Mouse (Mus musculus): ENCODE data around the gene Gspt1. TPM values are rescaled to one million over a fixed set of nuclear protein-coding genes. Genes with fewer than 3 reads are reported as not detected.
A peak's percentile ranks its signal among the peaks of the same experiment; 100 is the strongest.

Gene Gspt1
- polyA plus RNA-seq, 1 experiment from 2014 or later = 93.6 TPM

- WGBS = 54% methylated on average over 3 of the region's 3 CpGs
- H3K4me2 ChIP-seq (ENCODE audit: low read depth, low read length) = no peak overlapping the region
Observed at GRCm38 (mm10) chr16:11276888-11277287, 22.8 kb upstream of the Gspt1 start.

GRCm38 (mm10) chr16:11271073-11271472, 16.9 kb upstream of the Gspt1 start:
- no peak for ATAC-seq (ENCODE audit: low read depth)
- no peaks in the 10 kb centered on the region for H3K27me3 ChIP-seq (replicated peaks; ENCODE audit: control insufficient read depth, insufficient read depth, low read length)
- H3K36me3 ChIP-seq (ENCODE audit: control insufficient read depth, insufficient read depth, low read length) = no peaks in the 10 kb centered on the region
- H3K9ac ChIP-seq (ENCODE audit: low read depth, low read length) = no peak overlapping the region
- H3K4me1 ChIP-seq (ENCODE audit: control insufficient read depth, insufficient read depth, low read length) = 0 out of 2 replicates have a peak, but pooled peaks cover 3% of the 10 kb centered on the region
- no peak for DNase-seq (ENCODE audit: low spot score)
- H3K9me3 ChIP-seq (ENCODE audit: control insufficient read depth, low read length) = no peaks in the 10 kb centered on the region
- H3K27ac ChIP-seq (replicated peaks; ENCODE audit: low read depth, low read length) = no peak overlapping the region
- no peak overlapping the region for H3K4me2 ChIP-seq (ENCODE audit: low read depth, low read length)
- no peak overlapping the region for H3K4me3 ChIP-seq (ENCODE audit: low read depth, low read length)

More at GRCm38 (mm10) chr16:11276888-11277287, 22.8 kb upstream of the Gspt1 start:
- H3K4me1 ChIP-seq (ENCODE audit: control insufficient read depth, insufficient read depth, low read length) = 0 out of 2 replicates have a peak, but pooled peaks cover 3% of the 10 kb centered on the region
- no peaks in the 10 kb centered on the region for H3K36me3 ChIP-seq (ENCODE audit: control insufficient read depth, insufficient read depth, low read length)
- no peaks in the 10 kb centered on the region for H3K27me3 ChIP-seq (replicated peaks; ENCODE audit: control insufficient read depth, insufficient read depth, low read length)
- no peak overlapping the region for H3K9ac ChIP-seq (ENCODE audit: low read depth, low read length)
- H3K9me3 ChIP-seq (ENCODE audit: control insufficient read depth, low read length) = no peaks in the 10 kb centered on the region
- H3K4me3 ChIP-seq (ENCODE audit: low read depth, low read length) = no peak overlapping the region
- no peak overlapping the region for H3K27ac ChIP-seq (replicated peaks; ENCODE audit: low read depth, low read length)
- DNase-seq (ENCODE audit: low spot score) = no peak
- ATAC-seq (ENCODE audit: low read depth) = no peak

DNA sequence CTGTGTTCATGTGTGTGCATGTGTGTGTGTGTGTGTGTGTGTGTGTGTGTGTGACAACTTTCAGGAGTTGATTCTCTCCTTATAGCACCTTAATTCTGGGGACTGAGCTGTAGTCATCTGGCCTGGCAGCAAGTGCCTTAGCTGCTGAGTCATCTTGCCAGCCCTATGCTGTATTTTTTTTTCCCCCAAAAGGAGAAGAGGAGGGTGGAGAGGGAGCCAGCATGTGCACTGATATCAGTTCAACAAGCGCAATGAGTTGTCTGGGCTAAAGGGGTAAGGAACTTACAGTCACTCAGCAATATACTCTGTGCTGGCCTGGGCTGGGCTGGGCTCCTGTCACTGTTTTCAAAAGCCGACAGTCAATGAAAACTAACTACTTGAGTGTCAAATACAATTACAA, 16.5 kb upstream of the Gspt1 start:
- Histone ChIP-seq H3K4me2 (ENCODE audit: low read depth, low read length) (no peak overlapping the region), H3K27me3 (replicated peaks; ENCODE audit: control insufficient read depth, insufficient read depth, low read length) (no peaks in the 10 kb centered on the region), H3K4me3 (ENCODE audit: low read depth, low read length) (no peak overlapping the region), H3K36me3 (ENCODE audit: control insufficient read depth, insufficient read depth, low read length) (no peaks in the 10 kb centered on the region), H3K27ac (replicated peaks; ENCODE audit: low read depth, low read length) (no peak overlapping the region), H3K9me3 (ENCODE audit: control insufficient read depth, low read length) (no peaks in the 10 kb centered on the region), H3K9ac (ENCODE audit: low read depth, low read length) (no peak overlapping the region), H3K4me1 (ENCODE audit: control insufficient read depth, insufficient read depth, low read length) (0 out of 2 replicates have a peak, but pooled peaks cover 3% of the 10 kb centered on the region)
- WGBS = 76% methylated on average over 2 of the region's 2 CpGs
- ATAC-seq (ENCODE audit: low read depth) (no peak), DNase-seq (ENCODE audit: low spot score) (no peak)

- no peaks in the 10 kb centered on the region for H3K27me3 ChIP-seq (replicated peaks; ENCODE audit: control insufficient read depth, insufficient read depth, low read length)
- H3K9ac ChIP-seq (ENCODE audit: low read depth, low read length) = no peak overlapping the region
- 0 out of 2 replicates have a peak, but pooled peaks cover 3% of the 10 kb centered on the region for H3K4me1 ChIP-seq (ENCODE audit: control insufficient read depth, insufficient read depth, low read length)
- ATAC-seq (ENCODE audit: low read depth) (no peak), DNase-seq (ENCODE audit: low spot score) (no peak)
- 18% methylated on average over 6 of the region's 6 CpGs for WGBS
- H3K36me3 ChIP-seq (ENCODE audit: control insufficient read depth, insufficient read depth, low read length) = no peaks in the 10 kb centered on the region
- no peak overlapping the region for H3K27ac ChIP-seq (replicated peaks; ENCODE audit: low read depth, low read length)
- H3K4me3 ChIP-seq (ENCODE audit: low read depth, low read length) = no peak overlapping the region
- no peaks in the 10 kb centered on the region for H3K9me3 ChIP-seq (ENCODE audit: control insufficient read depth, low read length)
- no peak overlapping the region for H3K4me2 ChIP-seq (ENCODE audit: low read depth, low read length)
Observed at GRCm38 (mm10) chr16:11269808-11270207, 15.7 kb upstream of the Gspt1 start.

- Histone ChIP-seq H3K4me1 (ENCODE audit: control insufficient read depth, insufficient read depth, low read length) (no peaks in the 10 kb centered on the region), H3K4me2 (ENCODE audit: low read depth, low read length) (no peak overlapping the region), H3K36me3 (ENCODE audit: control insufficient read depth, insufficient read depth, low read length) (no peaks in the 10 kb centered on the region), H3K27ac (replicated peaks; ENCODE audit: low read depth, low read length) (no peak overlapping the region), H3K9me3 (ENCODE audit: control insufficient read depth, low read length) (no peaks in the 10 kb centered on the region), H3K27me3 (replicated peaks; ENCODE audit: control insufficient read depth, insufficient read depth, low read length) (no peaks in the 10 kb centered on the region), H3K9ac (ENCODE audit: low read depth, low read length) (no peak overlapping the region), H3K4me3 (ENCODE audit: low read depth, low read length) (no peak overlapping the region)
- 95% methylated on average over 2 of the region's 2 CpGs for WGBS
- DNase-seq (ENCODE audit: low spot score) (no peak), ATAC-seq (ENCODE audit: low read depth) (no peak)
Observed at GRCm38 (mm10) chr16:11266556-11266955, 12.4 kb upstream of the Gspt1 start.

GRCm38 (mm10) chr16:11263266-11263665, 9.1 kb upstream of the Gspt1 start:
- Histone ChIP-seq H3K27me3 (replicated peaks; ENCODE audit: control insufficient read depth, insufficient read depth, low read length) (no peaks in the 10 kb centered on the region), H3K9me3 (ENCODE audit: control insufficient read depth, low read length) (no peaks in the 10 kb centered on the region), H3K9ac (ENCODE audit: low read depth, low read length) (no peak overlapping the region), H3K4me1 (ENCODE audit: control insufficient read depth, insufficient read depth, low read length) (no peaks in the 10 kb centered on the region), H3K4me2 (ENCODE audit: low read depth, low read length) (no peak overlapping the region), H3K4me3 (ENCODE audit: low read depth, low read length) (no peak overlapping the region), H3K27ac (replicated peaks; ENCODE audit: low read depth, low read length) (no peak overlapping the region), H3K36me3 (ENCODE audit: control insufficient read depth, insufficient read depth, low read length) (no peaks in the 10 kb centered on the region)
- ATAC-seq (ENCODE audit: low read depth) (peak; percentile 84), DNase-seq (ENCODE audit: low spot score) (peak; percentile 81)

GRCm38 (mm10) chr16:11254723-11255164, 619 bp upstream of the Gspt1 start:
- Histone ChIP-seq H3K27ac (replicated peaks; ENCODE audit: low read depth, low read length) (peak overlapping the region; percentile 93), H3K36me3 (ENCODE audit: control insufficient read depth, insufficient read depth, low read length) (no peaks in the 10 kb centered on the region), H3K27me3 (replicated peaks; ENCODE audit: control insufficient read depth, insufficient read depth, low read length) (no peaks in the 10 kb centered on the region), H3K4me3 (ENCODE audit: low read depth, low read length) (peak overlapping the region; percentile 91), H3K4me2 (ENCODE audit: low read depth, low read length) (peak overlapping the region; percentile 74), H3K4me1 (ENCODE audit: control insufficient read depth, insufficient read depth, low read length) (peaks cover 15% of the 10 kb centered on the region), H3K9ac (ENCODE audit: low read depth, low read length) (peak overlapping the region; percentile 84), H3K9me3 (ENCODE audit: control insufficient read depth, low read length) (no peaks in the 10 kb centered on the region)
- DNase-seq (ENCODE audit: low spot score) = no peak
- WGBS = 21% methylated on average over 10 of the region's 10 CpGs
- ATAC-seq (ENCODE audit: low read depth) = no peak

- ATAC-seq (ENCODE audit: low read depth) (peak; percentile 23), DNase-seq (ENCODE audit: low spot score) (peak; percentile 34)
- peaks cover 15% of the 10 kb centered on the region for H3K4me1 ChIP-seq (ENCODE audit: control insufficient read depth, insufficient read depth, low read length)
- no peaks in the 10 kb centered on the region for H3K27me3 ChIP-seq (replicated peaks; ENCODE audit: control insufficient read depth, insufficient read depth, low read length)
- H3K4me3 ChIP-seq (ENCODE audit: low read depth, low read length) = peak overlapping the region; percentile 91
- H3K36me3 ChIP-seq (ENCODE audit: control insufficient read depth, insufficient read depth, low read length) = no peaks in the 10 kb centered on the region
- peak overlapping the region; percentile 74 for H3K4me2 ChIP-seq (ENCODE audit: low read depth, low read length)
- peak overlapping the region; percentile 93 for H3K27ac ChIP-seq (replicated peaks; ENCODE audit: low read depth, low read length)
- peak overlapping the region; percentile 94 for H3K9ac ChIP-seq (ENCODE audit: low read depth, low read length)
- under 1% methylated on average over 40 of the region's 58 CpGs for WGBS
- no peaks in the 10 kb centered on the region for H3K9me3 ChIP-seq (ENCODE audit: control insufficient read depth, low read length)
Observed at GRCm38 (mm10) chr16:11253065-11253831, 877 bp downstream of the Gspt1 start.

- no peak overlapping the region for H3K27ac ChIP-seq (replicated peaks; ENCODE audit: low read depth, low read length)
- 0 out of 2 replicates have a peak, but pooled peaks cover 4% of the 10 kb centered on the region for H3K36me3 ChIP-seq (ENCODE audit: control insufficient read depth, insufficient read depth, low read length)
- no peak overlapping the region for H3K4me3 ChIP-seq (ENCODE audit: low read depth, low read length)
- H3K27me3 ChIP-seq (replicated peaks; ENCODE audit: control insufficient read depth, insufficient read depth, low read length) = no peaks in the 10 kb centered on the region
- no peaks in the 10 kb centered on the region for H3K9me3 ChIP-seq (ENCODE audit: control insufficient read depth, low read length)
- ATAC-seq (ENCODE audit: low read depth) = no peak
- no peak overlapping the region for H3K4me2 ChIP-seq (ENCODE audit: low read depth, low read length)
- no peak for DNase-seq (ENCODE audit: low spot score)
- no peak overlapping the region for H3K9ac ChIP-seq (ENCODE audit: low read depth, low read length)
- peaks cover 11% of the 10 kb centered on the region for H3K4me1 ChIP-seq (ENCODE audit: control insufficient read depth, insufficient read depth, low read length)
- 85% methylated on average over 2 of the region's 2 CpGs for WGBS
Observed at GRCm38 (mm10) chr16:11247791-11248190, 6.3 kb downstream of the Gspt1 start.
